Mouse (Mus musculus): ENCODE measurements around the gene Zfp683. TPM values are rescaled to one million over a fixed set of nuclear protein-coding genes. Genes with fewer than 3 reads are reported as not detected.
A peak's percentile ranks its signal among the peaks of the same experiment; 100 is the strongest.

The Zfp683 gene
- polyA plus RNA-seq (2015; fragmentation: Nextera tagmentation; extraction: Ambion mirVana): not detected in 2 replicates

DNA sequence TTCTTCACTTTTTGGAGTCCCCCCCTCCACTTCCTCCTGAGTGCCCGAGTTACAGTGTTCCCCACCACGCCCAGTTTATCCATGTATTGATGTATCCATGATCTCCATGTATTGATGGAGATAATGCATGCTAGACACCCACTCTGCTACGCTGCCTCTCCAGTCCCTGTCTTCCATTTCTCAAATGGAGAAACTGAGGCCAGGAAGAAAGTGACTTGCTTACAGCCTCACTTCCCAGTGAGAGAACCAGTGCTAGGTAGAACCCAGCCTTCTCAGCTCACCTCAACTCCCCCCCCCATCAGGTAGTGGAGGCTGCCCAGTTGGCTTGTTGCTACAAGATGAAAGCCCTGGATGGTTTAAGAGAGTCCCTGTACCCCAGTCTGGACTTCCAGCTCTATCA lies at the start of gene Zfp683:
Zfp683 (plus strand) TSS at position 301 of the 400 bp plus-strand sequence.
- ATAC-seq (replicated peaks): no peak
- 89% methylated on average over 3 of the region's 3 CpGs for WGBS

DNA sequence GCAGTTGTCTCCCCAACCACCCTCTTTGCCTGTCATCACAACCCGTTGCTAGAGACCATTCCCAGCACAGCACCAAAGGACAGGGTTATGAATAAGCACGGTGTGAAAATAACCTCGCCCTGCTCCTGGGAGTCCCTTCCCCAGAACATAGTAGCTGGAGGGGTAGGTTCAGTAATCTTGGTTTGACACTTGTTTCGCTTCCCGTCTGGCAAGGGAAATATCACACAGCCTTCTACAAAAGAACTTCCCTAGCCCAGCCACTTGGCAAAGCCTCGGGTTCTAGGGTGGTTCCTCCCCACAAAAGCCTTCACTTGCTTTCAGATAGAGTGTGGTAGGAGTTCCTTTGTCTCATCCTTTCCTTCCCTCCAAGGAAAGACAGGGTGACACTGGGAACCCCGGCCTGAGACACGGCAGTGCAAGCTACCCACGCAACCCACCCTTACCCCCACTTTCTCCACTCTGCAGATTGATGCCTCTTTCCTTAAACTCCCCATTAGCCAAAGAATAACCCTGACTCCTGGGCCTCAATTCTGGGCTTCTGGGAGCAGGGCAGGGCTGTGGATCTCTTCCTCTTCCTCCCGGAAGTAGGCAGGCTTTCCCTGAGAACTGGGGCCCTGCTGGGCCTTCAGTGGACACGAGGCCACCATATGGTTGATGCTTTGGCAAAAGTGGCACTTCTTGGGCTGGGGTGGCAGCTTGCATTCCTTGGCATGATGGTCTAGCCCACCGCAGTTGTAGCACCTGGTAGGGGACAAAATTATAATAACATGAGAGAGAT lies 47.9 kb upstream of the Zfp683 start:
- H3K9ac ChIP-seq (replicated peaks): no peak overlapping the region
- no peak overlapping the region for H3K4me2 ChIP-seq (replicated peaks)
- H3K4me3 ChIP-seq: no peak overlapping the region
- no peak overlapping the region for H3K27ac ChIP-seq (replicated peaks)
- no peaks in the 10 kb centered on the region for H3K27me3 ChIP-seq
- 0 out of 2 replicates have a peak, but pooled peaks cover 5% of the 10 kb centered on the region for H3K4me1 ChIP-seq
- no peaks in the 10 kb centered on the region for H3K36me3 ChIP-seq
- 57% methylated on average over 12 of the region's 12 CpGs for WGBS
- no peak for ATAC-seq (replicated peaks)
- H3K9me3 ChIP-seq: no peaks in the 10 kb centered on the region

More for the DNA sequence above, at the start of gene Zfp683:
- Histone ChIP-seq H3K9ac (replicated peaks) (no peak within 1 kb of the TSS), H3K27ac (replicated peaks) (no peak within 1 kb of the TSS), H3K4me3 (no peak within 1 kb of the TSS), H3K4me1 (peaks cover 4% of the 10 kb centered on the region), H3K4me2 (replicated peaks) (no peak within 1 kb of the TSS), H3K36me3 (no peaks in the 10 kb centered on the region), H3K27me3 (no peaks in the 10 kb centered on the region), H3K9me3 (no peaks in the 10 kb centered on the region)

DNA sequence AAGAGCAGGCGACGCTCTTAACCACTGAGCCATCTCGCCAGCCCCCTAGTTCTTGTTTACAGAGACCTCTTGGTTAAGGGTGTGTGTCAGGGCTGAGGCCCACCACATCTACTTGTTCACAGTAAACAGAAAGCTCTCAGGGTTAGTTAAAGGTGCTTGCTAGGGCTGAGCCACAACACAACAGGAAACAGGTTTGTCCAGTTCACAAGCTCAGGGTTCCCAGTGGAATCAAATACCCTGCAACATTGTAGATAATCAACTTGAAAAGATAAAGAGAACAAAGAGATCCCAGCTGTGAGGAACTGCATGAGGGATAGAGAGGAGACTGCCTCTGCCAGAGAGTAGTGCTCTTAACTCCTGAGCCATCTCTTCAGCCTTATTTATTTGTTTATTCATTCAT lies 46.8 kb upstream of the Zfp683 start:
- H3K27me3 ChIP-seq: no peaks in the 10 kb centered on the region
- H3K4me1 ChIP-seq: 0 out of 2 replicates have a peak, but pooled peaks cover 2% of the 10 kb centered on the region
- no peak overlapping the region for H3K4me3 ChIP-seq
- no peak overlapping the region for H3K27ac ChIP-seq (replicated peaks)
- no peak overlapping the region for H3K4me2 ChIP-seq (replicated peaks)
- no peak for ATAC-seq (replicated peaks)
- no peaks in the 10 kb centered on the region for H3K9me3 ChIP-seq
- WGBS: 93% methylated on average over 3 of the region's 3 CpGs
- no peaks in the 10 kb centered on the region for H3K36me3 ChIP-seq
- no peak overlapping the region for H3K9ac ChIP-seq (replicated peaks)

DNA sequence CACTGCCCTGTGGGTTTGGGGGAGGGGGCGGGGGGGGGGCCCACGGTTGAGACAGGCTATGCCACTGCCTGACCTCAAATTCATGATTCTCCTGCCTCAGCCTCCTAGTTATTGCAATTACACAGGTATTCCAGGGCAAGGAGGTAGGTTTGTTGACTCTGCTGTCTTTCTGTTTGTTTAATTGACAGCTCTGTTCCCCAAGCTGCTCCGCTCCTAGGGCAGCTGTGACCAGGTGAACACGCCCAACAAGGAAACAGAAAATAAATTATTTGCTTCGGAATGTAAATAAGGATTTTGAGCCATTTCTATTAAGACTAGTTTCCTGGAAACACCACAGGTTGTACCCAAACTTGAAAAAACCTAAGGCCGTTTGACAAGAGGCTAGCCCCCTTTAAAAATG lies 43.9 kb upstream of the Zfp683 start:
- no peak overlapping the region for H3K9ac ChIP-seq (replicated peaks)
- no peaks in the 10 kb centered on the region for H3K36me3 ChIP-seq
- no peak overlapping the region for H3K4me3 ChIP-seq
- peaks cover 2% of the 10 kb centered on the region; the same call in 1 of the 2 replicates for H3K27me3 ChIP-seq
- no peaks in the 10 kb centered on the region for H3K9me3 ChIP-seq
- 55% methylated on average over 6 of the region's 6 CpGs for WGBS
- no peak for ATAC-seq (replicated peaks)
- 0 out of 2 replicates have a peak, but pooled peaks cover 2% of the 10 kb centered on the region for H3K4me1 ChIP-seq
- no peak overlapping the region for H3K27ac ChIP-seq (replicated peaks)
- H3K4me2 ChIP-seq (replicated peaks): no peak overlapping the region

DNA sequence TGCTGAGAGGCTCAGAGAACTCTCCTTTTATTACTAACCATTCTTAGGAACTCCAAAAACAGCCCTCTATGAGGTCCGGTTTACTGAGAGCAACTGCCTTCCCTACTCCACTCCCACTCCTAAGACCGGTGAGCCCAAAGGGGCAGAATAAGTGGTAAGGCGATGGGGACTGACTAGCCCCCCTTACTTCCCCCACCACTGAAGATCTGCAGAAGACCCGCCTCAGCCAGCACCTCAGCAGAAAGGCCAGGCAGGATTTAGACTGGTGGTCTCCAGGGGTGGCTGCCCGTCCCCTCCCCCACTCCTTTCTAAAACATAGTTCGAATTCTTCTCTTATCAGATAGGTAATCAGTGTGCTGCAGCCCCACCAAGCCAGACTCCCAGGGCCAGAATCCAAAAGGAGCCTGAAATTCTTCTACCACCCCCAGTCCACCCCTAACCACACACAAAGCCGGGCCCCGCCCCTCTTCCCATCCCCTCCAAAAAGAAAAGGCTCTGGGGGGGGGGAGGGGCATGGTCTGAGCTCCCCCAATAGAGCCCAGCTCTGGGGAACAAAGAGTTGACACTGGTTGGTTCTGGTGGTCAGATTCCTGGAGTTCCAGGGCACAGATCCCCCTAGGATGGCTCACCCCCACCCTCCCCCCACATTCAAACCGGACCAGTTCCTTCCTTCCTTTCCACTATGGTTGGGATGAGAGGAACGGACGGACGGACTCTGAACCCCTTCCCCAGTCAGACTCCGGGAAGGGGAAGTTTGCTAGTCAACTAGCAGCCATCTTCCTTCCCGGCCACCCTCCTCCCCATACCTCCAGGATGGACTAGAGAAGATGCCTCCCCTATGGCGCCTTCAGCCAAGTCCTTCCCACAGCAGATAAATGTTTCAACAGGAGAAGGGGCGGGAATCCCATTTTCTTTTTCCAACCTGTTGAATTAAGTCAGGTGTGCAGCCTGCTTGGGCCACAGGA lies 41.9 kb upstream of the Zfp683 start:
- WGBS: 6% methylated on average over 16 of the region's 16 CpGs
- Histone ChIP-seq H3K9ac (replicated peaks) (no peak overlapping the region), H3K4me1 (0 out of 2 replicates have a peak, but pooled peaks cover 2% of the 10 kb centered on the region), H3K9me3 (no peaks in the 10 kb centered on the region), H3K27me3 (peaks cover 9% of the 10 kb centered on the region; the same call in 1 of the 2 replicates), H3K4me2 (replicated peaks) (no peak overlapping the region), H3K36me3 (no peaks in the 10 kb centered on the region), H3K4me3 (no peak overlapping the region), H3K27ac (replicated peaks) (no peak overlapping the region)
- no peak for ATAC-seq (replicated peaks)

DNA sequence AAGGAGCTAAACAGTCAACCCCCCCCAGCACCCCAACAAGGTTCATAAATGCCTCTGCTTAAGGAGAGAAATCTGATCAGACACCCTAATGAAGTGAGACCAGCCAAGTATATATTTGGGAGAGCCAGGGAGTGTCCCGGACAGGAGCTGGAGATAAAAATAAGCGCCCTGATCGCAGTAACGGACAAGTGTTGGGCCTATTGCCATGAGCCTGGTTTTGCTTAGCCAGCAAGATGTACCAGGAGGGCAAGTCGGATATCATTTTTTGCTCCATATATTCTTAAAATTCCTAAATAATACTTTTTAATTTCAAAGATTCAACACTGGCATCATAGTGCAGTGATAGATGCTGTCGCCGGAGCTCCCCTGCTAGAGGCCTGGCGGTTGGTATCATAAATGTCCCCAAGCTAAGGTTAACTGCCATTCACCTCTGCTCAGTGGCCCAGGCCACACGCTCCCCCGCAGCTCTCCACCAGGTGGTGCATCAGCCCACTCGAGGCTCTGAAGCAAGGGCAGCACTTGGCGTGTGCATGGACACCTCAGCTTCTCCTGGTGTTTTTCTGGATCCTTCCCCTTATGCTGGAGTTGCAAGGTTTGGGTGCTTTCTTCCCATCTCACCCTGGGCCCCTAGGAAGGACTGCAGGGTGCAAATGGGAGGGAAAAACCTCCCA lies 40.6 kb upstream of the Zfp683 start:
- peaks cover 21% of the 10 kb centered on the region for H3K27me3 ChIP-seq
- no peaks in the 10 kb centered on the region for H3K9me3 ChIP-seq
- peaks cover 13% of the 10 kb centered on the region for H3K4me1 ChIP-seq
- 41% methylated on average over 12 of the region's 12 CpGs for WGBS
- H3K36me3 ChIP-seq: no peaks in the 10 kb centered on the region
- H3K27ac ChIP-seq (replicated peaks): no peak overlapping the region
- H3K4me3 ChIP-seq: no peak overlapping the region
- no peak overlapping the region for H3K4me2 ChIP-seq (replicated peaks)
- no peak overlapping the region for H3K9ac ChIP-seq (replicated peaks)
- no peak for ATAC-seq (replicated peaks)

DNA sequence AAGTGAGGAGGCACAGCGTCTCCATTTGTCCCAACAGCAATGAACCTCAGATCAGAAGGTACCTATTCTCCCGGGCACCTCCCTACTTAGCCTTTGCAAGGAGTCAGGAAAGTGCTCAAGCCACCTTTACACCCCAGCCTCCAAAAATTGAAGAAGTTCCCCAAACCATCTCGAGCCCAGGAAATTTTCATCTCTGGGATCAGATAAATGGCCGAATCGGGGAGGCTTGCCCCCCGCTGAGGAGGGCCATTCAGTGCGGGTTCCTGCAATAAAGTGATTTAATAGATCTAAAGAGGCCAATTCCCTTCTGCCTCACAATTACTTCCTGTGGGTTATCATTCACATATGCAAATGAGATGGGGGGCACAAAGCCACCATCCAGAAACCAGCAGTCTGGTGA lies 37.4 kb upstream of the Zfp683 start:
- Histone ChIP-seq H3K4me2 (replicated peaks) (no peak overlapping the region), H3K9ac (replicated peaks) (no peak overlapping the region), H3K4me3 (no peak overlapping the region), H3K27ac (replicated peaks) (no peak overlapping the region), H3K4me1 (peaks cover 33% of the 10 kb centered on the region), H3K9me3 (no peaks in the 10 kb centered on the region), H3K36me3 (no peaks in the 10 kb centered on the region), H3K27me3 (peaks cover 41% of the 10 kb centered on the region)
- ATAC-seq (replicated peaks): no peak
- WGBS: 2% methylated on average over 7 of the region's 7 CpGs

DNA sequence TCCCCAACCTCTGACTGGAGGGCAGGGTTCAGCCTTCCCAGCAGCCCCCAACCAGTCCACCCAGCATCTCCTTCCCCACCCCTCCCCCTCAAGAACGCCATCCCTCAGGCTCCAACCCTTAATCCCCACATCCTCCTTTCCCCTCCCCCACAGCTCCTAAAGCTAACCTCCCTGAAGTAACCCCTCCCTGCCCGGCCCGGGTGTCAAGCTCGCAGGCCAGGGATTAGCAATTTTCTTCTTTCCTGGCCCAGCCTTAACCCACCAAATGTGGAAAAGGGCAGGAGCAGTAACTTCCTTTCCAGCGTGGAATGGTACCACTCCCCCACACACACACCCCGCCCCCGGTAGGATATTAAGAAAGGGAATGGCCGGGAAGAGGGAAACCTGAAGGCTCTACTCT lies 36.9 kb upstream of the Zfp683 start:
- Histone ChIP-seq H3K36me3 (no peaks in the 10 kb centered on the region), H3K27me3 (peaks cover 41% of the 10 kb centered on the region), H3K9me3 (no peaks in the 10 kb centered on the region), H3K4me3 (no peak overlapping the region), H3K4me1 (peaks cover 31% of the 10 kb centered on the region), H3K4me2 (replicated peaks) (no peak overlapping the region), H3K27ac (replicated peaks) (no peak overlapping the region), H3K9ac (replicated peaks) (no peak overlapping the region)
- ATAC-seq (replicated peaks): no peak
- 5% methylated on average over 8 of the region's 8 CpGs for WGBS

DNA sequence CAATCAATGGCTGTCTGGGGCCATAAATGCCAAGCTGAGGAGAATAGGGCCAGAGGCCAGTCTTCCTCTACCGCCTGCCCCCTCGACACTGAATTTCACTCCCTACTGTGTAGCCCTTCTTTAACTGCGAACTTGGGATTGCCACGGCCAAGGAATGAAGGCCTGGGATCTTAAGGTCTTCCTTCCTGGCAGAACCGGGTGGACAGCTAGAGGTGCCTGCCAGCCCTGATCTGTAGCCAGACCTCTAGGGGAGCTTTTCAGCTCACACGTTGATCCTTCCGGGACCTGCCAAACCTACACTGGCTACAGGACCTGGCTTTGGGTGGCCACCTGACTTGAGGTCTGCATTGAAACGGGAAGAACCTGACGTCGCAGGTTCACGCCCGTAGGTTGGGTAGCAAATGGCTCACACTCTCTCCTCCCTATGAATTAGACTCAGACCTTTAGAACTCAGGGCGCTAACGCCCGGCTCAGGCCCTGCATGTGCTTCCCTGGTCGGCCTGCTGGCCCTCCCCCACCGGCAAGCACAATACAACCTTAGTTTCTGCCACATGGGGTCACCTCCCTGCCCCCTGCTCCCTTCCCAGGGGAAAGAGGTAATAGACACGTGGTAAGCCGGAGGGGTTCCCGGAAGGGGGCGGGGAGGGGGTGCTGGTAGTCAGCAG lies 36.3 kb upstream of the Zfp683 start:
- no peak overlapping the region for H3K27ac ChIP-seq (replicated peaks)
- H3K4me1 ChIP-seq: peaks cover 31% of the 10 kb centered on the region
- 0 out of 2 replicates have a peak overlapping the region, but pooled peaks have one; percentile 0 for H3K9ac ChIP-seq (replicated peaks)
- 5% methylated on average over 21 of the region's 21 CpGs for WGBS
- H3K36me3 ChIP-seq: no peaks in the 10 kb centered on the region
- no peak for ATAC-seq (replicated peaks)
- H3K9me3 ChIP-seq: no peaks in the 10 kb centered on the region
- peak overlapping the region; percentile 48 for H3K4me2 ChIP-seq (replicated peaks)
- H3K4me3 ChIP-seq: peak overlapping the region; percentile 30
- H3K27me3 ChIP-seq: peaks cover 39% of the 10 kb centered on the region

DNA sequence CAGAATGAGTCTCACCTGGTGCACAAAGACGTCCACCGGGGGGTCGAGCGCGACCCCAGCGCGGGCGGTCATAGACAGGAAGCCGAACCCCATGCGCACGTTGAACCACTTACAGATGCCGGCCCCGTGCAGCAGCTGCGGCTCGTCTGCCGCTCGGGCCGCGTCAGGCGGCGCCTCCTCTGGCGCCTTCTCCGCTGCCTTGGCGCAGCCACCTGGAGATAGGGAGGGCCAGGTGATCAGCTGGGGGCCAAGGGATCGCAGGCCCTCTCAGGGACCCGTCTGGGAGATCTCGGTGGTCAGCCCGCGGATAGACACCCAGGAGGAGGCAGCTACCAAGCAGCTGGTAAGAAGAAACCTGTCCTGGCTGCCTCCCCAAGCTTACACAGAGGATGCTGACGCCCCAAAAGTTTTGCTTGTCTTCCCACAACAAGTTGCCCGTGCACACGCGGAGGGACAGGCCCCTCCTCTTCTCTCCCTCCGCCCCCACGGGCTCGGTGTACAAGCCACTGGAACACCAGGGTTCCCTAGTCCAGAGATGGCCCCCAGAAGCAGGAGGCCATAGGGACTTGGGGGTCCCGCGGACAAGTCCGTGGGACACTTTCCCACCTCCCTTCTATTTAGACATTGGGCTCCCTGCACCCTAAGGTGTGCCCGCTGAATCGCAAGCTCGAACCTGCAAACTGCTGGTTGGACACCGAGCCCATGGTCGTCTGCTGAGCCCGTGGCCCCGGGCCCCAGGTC lies 35.4 kb upstream of the Zfp683 start:
- Histone ChIP-seq H3K27ac (replicated peaks) (no peak overlapping the region), H3K4me1 (peaks cover 31% of the 10 kb centered on the region)
- under 1% methylated on average over 46 of the region's 46 CpGs for WGBS

DNA sequence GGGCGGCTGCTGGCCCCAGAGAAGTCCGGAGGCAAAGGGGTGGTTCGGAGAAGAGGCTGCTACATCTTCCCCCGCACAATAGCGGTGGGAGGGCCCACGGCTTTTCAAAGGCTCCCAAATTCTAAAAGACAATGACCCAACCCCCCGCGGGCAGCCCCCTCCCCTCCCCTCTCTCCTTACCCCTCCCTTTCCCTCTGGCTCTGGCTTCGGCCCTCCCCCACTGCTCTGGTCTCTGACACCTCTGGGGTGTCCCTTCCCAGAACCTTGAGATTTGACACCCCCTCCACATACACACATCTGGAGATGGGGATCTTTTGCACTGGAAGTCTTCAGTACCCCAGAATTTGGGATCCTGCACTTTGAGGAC lies 34.9 kb upstream of the Zfp683 start, which contains the start of gene Lin28a:
Lin28a (minus strand) TSS at position 63 of the 367 bp plus-strand sequence.
- Histone ChIP-seq H3K4me2 (replicated peaks) (peak within 1 kb of the TSS; percentile 48), H3K27ac (replicated peaks) (peak within 1 kb of the TSS; percentile 31; the same call in 1 of the 2 replicates)

More for the DNA sequence above, 35.4 kb upstream of the Zfp683 start:
- no peak for ATAC-seq (replicated peaks)
- Histone ChIP-seq H3K9me3 (no peaks in the 10 kb centered on the region), H3K9ac (replicated peaks) (0 out of 2 replicates have a peak overlapping the region, but pooled peaks have one; percentile 0), H3K4me2 (replicated peaks) (peak overlapping the region; percentile 48), H3K4me3 (peak overlapping the region; percentile 30), H3K36me3 (no peaks in the 10 kb centered on the region), H3K27me3 (peaks cover 39% of the 10 kb centered on the region)

More for the DNA sequence above, 34.9 kb upstream of the Zfp683 start, which contains the start of gene Lin28a:
- ATAC-seq (replicated peaks): no peak
- peak within 1 kb of the TSS; percentile 30 for H3K4me3 ChIP-seq
- peaks cover 31% of the 10 kb centered on the region for H3K4me1 ChIP-seq
- H3K36me3 ChIP-seq: no peaks in the 10 kb centered on the region
- WGBS: 0% methylated on average over 9 of the region's 9 CpGs
- 0 out of 2 replicates have a peak within 1 kb of the TSS, but pooled peaks have one; percentile 7 for H3K9ac ChIP-seq (replicated peaks)
- H3K27me3 ChIP-seq: peaks cover 39% of the 10 kb centered on the region
- H3K9me3 ChIP-seq: no peaks in the 10 kb centered on the region

Data from forebrain, embryonic 15.5 days (tissue).